Mouse (Mus musculus): ENCODE measurements at regions not wholly inside any gene's neighbourhood (a gene's known extent, or its start where the extent isn't known, plus 50 kb on each side); places are given as distances from the start of the nearest gene placed in this dataset.

GRCm38 (mm10) chr14:101001070-101001469, 199.1 kb downstream of the Prr30 start:
- no peak for TF ChIP-seq CTCF (IDR thresholded peaks at IDR 0.05)
- TF ChIP-seq EP300 (IDR thresholded peaks at IDR 0.05; ENCODE audit: insufficient read depth, low read depth, low read length) = no peak

Data from heart, adult 2 months (tissue).